Mouse (Mus musculus) stomach, postnatal 0 days (tissue): ENCODE data around the gene Gps2. TPM values are rescaled to one million over a fixed set of nuclear protein-coding genes. Genes with fewer than 3 reads are reported as not detected.
"Not testable (repeated sequence)": the region's sequence is repeated elsewhere in the genome, so short reads cannot be mapped to it uniquely, and the experiment has no call there.

Source experiments
- ATAC-seq: fragments of 200-750 bp; cut with Nextera tagmentation; 2 replicates; pipeline ENCODE4 v1.8.0; 2017; ENCODE audit not compliant: low FRiP score, low TSS enrichment
- DNase-seq: peaks from one replicate; pipeline ENCODE4 v3.0.0-alpha.2; 2016; ENCODE audit warnings: low spot score
- H3K27ac ChIP-seq: fragments of 300-500 bp; sonication (generic); replicated peaks from 2 replicates; pipeline ENCODE4 v1.5.1; 2014; ENCODE audit warnings: mild to moderate bottlenecking, control low read depth
- H3K27me3 ChIP-seq: fragments of 300-500 bp; sonication (generic); 2 replicates; pipeline ENCODE4 v1.6.1; 2014; ENCODE audit warnings: low read length; ENCODE audit not compliant: control insufficient read depth, insufficient read depth
- H3K36me3 ChIP-seq: fragments of 300-500 bp; sonication (generic); 2 replicates; pipeline ENCODE4 v1.6.1; 2014; ENCODE audit warnings: low read length, mixed read lengths; ENCODE audit not compliant: control insufficient read depth, insufficient read depth
- H3K4me1 ChIP-seq: fragments of 300-500 bp; sonication (generic); replicated peaks from 2 replicates; pipeline ENCODE4 v1.6.1; 2014; ENCODE audit warnings: antibody characterized with exemption; ENCODE audit not compliant: control insufficient read depth, insufficient read depth
- H3K4me2 ChIP-seq: fragments of 300-500 bp; sonication (generic); replicated peaks from 2 replicates; pipeline ENCODE4 v1.6.1; 2014; ENCODE audit warnings: low read depth, mild to moderate bottlenecking, control low read depth, moderate library complexity
- H3K4me3 ChIP-seq: fragments of 300-500 bp; sonication (generic); 2 replicates; pipeline ENCODE4 v1.5.1; 2014; ENCODE audit warnings: low read depth, low read length, control low read depth
- H3K9ac ChIP-seq: fragments of 300-500 bp; sonication (generic); 2 replicates; pipeline ENCODE4 v1.6.1; 2014; ENCODE audit warnings: mild to moderate bottlenecking, low read length, control low read depth, mixed read lengths
- H3K9me3 ChIP-seq: fragments of 300-500 bp; sonication (generic); 2 replicates; pipeline ENCODE4 v1.6.1; 2016; ENCODE audit warnings: low read length; ENCODE audit not compliant: control insufficient read depth
- CTCF ChIP-seq: IDR thresholded peaks from 2 replicates; pipeline ENCODE4 v1.5.1; 2016; ENCODE audit warnings: antibody characterized with exemption, low read depth, mild to moderate bottlenecking, moderate library complexity
- EP300 ChIP-seq: optimal IDR thresholded peaks from 2 replicates; pipeline ENCODE3; 2016; ENCODE audit warnings: antibody characterized with exemption
- WGBS: fragments of 180-500 bp; shearing (Covaris S2); extraction: QIAGEN DNeasy Blood & Tissue Kit; methylation state at CpG from one replicate; pipeline ENCODE4 v1.1.7; 2014; 5-methylcytosine and 5-hydroxymethylcytosine counted together
- polyA plus RNA-seq: library from polyadenylated mRNA; unstranded; fragments of >200 nt; fragmentation: Nextera tagmentation; extraction: Ambion mirVana; gene quantifications from 2 replicates; pipeline ENCODE4 v1.2.1, GENCODE M21; 2015

Gene Gps2
- polyA plus RNA-seq, 1 experiment from 2014 or later: 40.6 TPM

DNA sequence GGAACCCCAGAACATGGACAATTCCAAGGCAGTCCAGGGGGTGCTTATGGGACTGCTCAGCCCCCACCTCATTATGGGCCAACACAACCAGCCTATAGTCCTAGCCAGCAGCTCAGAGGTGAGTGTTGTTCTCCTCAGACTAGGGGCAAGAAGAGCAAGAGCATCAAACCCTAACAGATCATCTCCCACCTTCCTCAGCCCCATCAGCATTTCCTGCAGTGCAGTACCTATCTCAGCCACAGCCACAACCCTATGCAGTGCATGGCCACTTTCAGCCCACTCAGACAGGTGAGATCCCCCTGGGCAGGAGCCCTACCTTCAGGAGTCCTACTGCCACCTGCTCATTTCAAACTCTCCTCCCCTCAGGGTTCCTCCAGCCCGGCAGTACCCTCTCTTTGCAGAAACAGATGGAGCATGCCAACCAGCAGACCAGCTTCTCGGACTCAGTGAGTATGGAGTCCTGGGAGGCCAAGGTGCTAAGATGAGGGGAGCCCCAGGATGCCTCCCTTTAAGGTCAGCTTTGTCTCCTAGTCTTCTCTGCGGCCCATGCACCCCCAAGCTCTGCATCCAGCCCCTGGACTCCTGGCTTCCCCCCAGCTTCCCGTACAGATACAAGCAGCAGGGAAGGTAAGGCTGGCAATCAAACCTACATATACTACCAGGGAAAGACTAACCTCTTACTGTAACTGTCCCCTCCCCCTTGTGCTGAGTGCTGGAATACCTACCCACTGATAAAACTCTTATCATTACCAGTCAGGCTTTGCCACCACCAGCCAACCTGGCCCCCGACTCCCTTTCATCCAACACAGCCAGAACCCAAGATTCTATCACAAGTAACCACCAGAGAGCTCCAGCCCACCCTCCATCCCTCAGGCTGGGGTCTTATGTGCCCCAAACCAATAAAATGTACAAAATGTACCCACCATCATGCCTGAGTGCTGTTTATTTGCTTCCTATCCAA lies 2.3 kb downstream of the Gps2 start:
- ATAC-seq: no peak
- Histone ChIP-seq H3K27ac (no peak overlapping the region), H3K4me1 (peaks cover 5% of the 10 kb centered on the region; the same call in 1 of the 2 replicates), H3K4me2 (no peak overlapping the region), H3K9ac (no peak overlapping the region), H3K4me3 (no peak overlapping the region), H3K36me3 (peaks cover 26% of the 10 kb centered on the region), H3K9me3 (no peaks in the 10 kb centered on the region), H3K27me3 (no peaks in the 10 kb centered on the region)
- WGBS: 66% methylated on average over 5 of the region's 5 CpGs
- no peak for DNase-seq
- no peak for TF ChIP-seq EP300
- TF ChIP-seq CTCF: no peak

DNA sequence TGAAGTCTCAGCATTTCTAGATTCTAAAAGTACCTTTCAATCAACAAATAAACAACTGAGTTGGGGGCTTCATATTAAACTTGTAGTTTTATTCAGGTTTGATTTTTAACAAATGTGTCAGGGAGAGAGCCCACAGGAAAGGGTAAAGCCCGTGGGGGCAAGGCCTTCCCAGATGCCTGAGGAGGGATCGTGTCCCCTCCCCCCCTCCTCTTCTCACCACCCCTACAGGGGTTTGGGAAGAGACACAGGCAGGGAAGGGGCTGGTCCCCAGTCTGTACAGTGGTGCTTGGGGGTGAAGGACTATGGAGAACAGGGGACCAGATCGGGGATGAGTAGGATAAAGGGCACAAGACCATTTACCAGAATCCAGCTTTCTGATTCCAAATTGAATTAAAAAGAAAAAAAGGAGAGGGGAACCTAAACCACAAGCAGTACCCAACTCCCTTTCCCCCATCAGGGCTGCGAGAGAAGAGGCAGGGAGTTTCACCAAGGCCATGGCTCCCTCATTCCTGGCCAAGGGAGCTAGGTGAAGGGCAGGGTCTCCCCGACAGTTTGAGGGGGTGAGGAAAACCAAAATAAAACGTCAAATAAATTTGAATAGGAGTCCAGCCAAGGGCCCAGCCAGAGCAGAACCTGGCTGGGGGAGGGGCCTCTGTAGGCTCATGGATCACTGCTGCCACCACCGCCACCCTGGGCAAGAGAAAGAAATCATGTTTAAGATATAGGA lies 3.1 kb downstream of the Gps2 start:
- DNase-seq, H3K27me3 ChIP-seq, H3K4me2 ChIP-seq, H3K4me3 ChIP-seq, H3K9ac ChIP-seq, H3K4me1 ChIP-seq, H3K9me3 ChIP-seq, ATAC-seq, H3K27ac ChIP-seq: not testable (repeated sequence)
- 51% methylated on average over 7 of the region's 7 CpGs for WGBS
- H3K36me3 ChIP-seq: peaks cover 25% of the 10 kb centered on the region

DNA sequence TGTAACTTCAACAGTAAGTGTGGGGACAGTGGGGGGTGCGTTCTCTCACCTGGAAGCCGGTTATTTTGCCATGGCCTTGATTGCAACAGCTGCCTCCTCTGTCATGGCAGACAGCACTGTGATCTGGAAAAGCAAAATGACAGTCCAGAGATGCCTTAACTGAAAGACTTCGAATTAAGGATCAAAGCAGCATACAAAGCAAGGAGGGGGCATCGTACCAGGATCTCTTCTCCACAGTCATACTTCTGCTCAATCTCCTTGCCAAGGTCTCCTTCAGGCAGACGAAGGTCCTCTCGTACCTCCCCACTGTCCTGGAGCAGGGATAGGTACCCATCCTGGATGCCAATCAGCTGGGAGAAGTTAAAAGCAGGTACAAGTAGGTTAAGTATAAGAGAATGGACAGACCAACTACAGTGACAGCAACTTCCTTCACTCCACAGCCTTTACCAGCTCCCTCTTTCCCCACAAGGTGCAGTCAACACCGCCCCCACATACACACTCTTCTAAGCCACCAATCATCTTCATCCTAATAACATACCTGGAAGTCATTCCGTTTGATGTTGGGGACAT lies 3.8 kb downstream of the Gps2 start:
- H3K36me3 ChIP-seq: peaks cover 21% of the 10 kb centered on the region

GRCm38 (mm10) chr11:69918118-69918517 lies 4.4 kb downstream of the Gps2 start:
- H3K27ac ChIP-seq: no peak overlapping the region
- no peak overlapping the region for H3K9ac ChIP-seq
- peaks cover 21% of the 10 kb centered on the region for H3K36me3 ChIP-seq
- H3K4me2 ChIP-seq: no peak overlapping the region
- H3K4me1 ChIP-seq: peaks cover 5% of the 10 kb centered on the region; the same call in 1 of the 2 replicates
- H3K27me3 ChIP-seq: no peaks in the 10 kb centered on the region
- 76% methylated on average over 5 of the region's 5 CpGs for WGBS
- no peak overlapping the region for H3K4me3 ChIP-seq
- H3K9me3 ChIP-seq: no peaks in the 10 kb centered on the region
- no peak for DNase-seq
- TF ChIP-seq EP300 (no peak), CTCF (no peak)
- ATAC-seq: no peak

More for the DNA sequence above, 3.8 kb downstream of the Gps2 start:
- H3K4me2 ChIP-seq: no peak overlapping the region
- H3K27me3 ChIP-seq: no peaks in the 10 kb centered on the region
- H3K4me1 ChIP-seq: peaks cover 5% of the 10 kb centered on the region; the same call in 1 of the 2 replicates
- ATAC-seq (no peak), DNase-seq (no peak)
- H3K9me3 ChIP-seq: no peaks in the 10 kb centered on the region
- no peak for TF ChIP-seq EP300
- TF ChIP-seq CTCF: no peak
- 79% methylated on average over 8 of the region's 8 CpGs for WGBS
- H3K9ac ChIP-seq: no peak overlapping the region
- H3K4me3 ChIP-seq: no peak overlapping the region
- H3K27ac ChIP-seq: no peak overlapping the region

GRCm38 (mm10) chr11:69919053-69919452 lies 5.4 kb downstream of the Gps2 start:
- ATAC-seq (no peak), DNase-seq (no peak)
- Histone ChIP-seq H3K4me2 (peak overlapping the region; percentile 96), H3K27ac (peak overlapping the region; percentile 98), H3K9ac (peak overlapping the region; percentile 43), H3K27me3 (no peaks in the 10 kb centered on the region), H3K36me3 (peaks cover 21% of the 10 kb centered on the region), H3K4me3 (peak overlapping the region; percentile 94; the same call in 1 of the 2 replicates), H3K4me1 (0 out of 2 replicates have a peak, but pooled peaks cover 5% of the 10 kb centered on the region), H3K9me3 (no peaks in the 10 kb centered on the region)
- WGBS: 73% methylated on average over 9 of the region's 9 CpGs
- no peak for TF ChIP-seq CTCF
- no peak for TF ChIP-seq EP300
